Mouse (Mus musculus) G1E (cell line): Measurements from ENCODE around the gene Wnt11.

Experiments used
- CTCF ChIP-seq: IDR thresholded peaks from 2 replicates; pipeline ENCODE4 v1.5.1; 2012; ENCODE audit warnings: low read depth, low read length, inconsistent platforms, mixed read lengths
- GATA1 ChIP-seq: IDR thresholded peaks from 2 replicates; pipeline ENCODE4 v1.6.1; 2012; ENCODE audit warnings: borderline replicate concordance, low read length, inconsistent platforms, mixed read lengths
- POLR2AphosphoS5 ChIP-seq: IDR thresholded peaks from 2 replicates; pipeline ENCODE4 v1.6.1; 2012; ENCODE audit warnings: low read depth, low read length, inconsistent platforms; ENCODE audit not compliant: insufficient replicate concordance
- TAL1 ChIP-seq: conservative IDR thresholded peaks from 2 replicates; pipeline ENCODE4 v1.6.1; 2012; ENCODE audit warnings: low read depth, low read length, inconsistent platforms, mixed read lengths

DNA sequence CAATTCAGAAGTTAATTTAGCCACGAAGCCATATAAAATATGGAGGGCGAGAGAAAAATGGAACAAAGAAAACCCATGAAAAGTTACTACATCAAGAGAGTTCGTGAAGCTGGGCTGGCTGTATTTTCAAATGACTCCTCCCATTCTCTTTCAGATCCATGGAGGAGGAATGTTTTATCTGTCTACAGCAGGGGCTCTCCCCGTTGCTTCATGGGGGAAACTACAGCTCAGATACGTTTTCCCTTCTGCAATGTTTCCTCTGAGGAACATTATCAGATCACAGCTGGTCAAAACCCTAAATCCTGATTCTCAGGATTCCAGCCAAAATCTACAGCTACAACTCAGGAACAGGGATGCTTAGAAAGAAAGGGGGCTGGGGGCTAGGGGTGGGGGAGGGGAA, 59.9 kb downstream of the Wnt11 start:
- no peak for TF ChIP-seq CTCF
- no peak for TF ChIP-seq GATA1
- no peak for TF ChIP-seq TAL1
- no peak for TF ChIP-seq POLR2AphosphoS5
